Mouse (Mus musculus) cerebellum, adult 18-20 months (tissue): ENCODE measurements around the gene Tob2.

Experiments
- DNase-seq, 2 experiments: peaks; one replicate each; pipeline ENCODE4 v3.0.0; 2021

The Tob2 gene

DNA sequence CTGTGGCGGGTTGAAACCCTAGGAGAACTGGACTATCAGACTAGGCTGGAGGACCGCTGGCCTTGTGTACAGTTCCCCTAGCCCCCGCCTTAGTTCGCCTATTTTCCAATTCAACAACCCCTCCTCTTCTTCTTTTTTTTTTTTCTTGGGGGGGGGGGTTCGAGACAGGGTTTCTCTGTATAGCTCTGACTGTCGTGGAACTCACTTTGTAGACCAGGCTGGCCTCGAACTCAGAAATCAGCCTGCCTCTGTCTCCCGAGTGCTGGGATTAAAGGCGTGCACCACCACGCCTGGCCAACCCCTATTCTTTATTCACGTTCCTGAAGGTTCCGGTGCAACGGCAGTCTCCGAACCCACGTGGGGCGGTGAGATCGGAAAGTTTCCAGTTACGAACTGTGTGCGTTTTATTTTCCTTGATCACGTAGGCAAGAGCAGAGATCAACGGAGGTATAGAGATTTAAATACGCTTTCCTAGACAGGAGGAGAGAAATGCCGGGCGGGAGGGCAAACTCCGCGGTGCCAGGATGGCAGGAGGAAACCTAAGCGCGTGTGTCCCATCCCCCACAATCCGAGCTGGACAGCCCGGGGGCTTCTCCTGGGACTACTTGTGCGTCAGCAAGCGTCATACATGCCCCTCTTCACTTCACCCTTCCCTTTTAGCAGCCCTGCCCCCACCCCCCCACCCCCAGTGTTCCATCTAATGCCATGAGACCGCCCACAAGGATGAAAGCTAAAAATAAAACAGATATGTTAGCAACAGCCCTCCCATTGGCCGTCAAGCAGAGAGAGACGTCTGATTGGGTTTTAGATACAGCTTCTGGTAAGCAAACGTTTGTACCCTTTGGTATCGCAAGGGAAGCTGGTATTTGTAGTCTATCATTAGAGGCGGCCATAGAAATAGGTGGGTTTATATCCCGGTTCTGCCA is 997 bp upstream of the Tob2 start:
- DNase-seq = peak; percentile 88 to 92

DNA sequence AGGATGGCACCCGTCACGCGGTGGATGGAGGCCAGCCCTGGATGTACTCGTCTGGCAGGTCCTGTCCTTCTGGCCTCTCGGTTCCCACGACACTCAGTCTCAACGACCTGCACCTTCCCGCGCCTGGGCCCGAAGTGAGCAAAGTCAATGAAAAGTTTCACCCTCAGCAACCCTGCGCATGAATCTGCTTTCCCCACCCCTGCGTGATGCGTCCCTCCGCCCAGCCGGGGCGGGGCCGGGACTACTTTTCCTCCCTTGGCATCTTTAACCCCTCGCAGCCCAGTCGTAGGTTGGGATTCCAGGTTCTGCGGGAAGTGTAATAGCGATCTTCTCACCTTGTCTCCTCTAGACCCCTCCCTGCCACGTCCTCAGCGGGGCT is 469 bp downstream of the Tob2 start:
- peak; percentile 91 to 96 for DNase-seq

DNA sequence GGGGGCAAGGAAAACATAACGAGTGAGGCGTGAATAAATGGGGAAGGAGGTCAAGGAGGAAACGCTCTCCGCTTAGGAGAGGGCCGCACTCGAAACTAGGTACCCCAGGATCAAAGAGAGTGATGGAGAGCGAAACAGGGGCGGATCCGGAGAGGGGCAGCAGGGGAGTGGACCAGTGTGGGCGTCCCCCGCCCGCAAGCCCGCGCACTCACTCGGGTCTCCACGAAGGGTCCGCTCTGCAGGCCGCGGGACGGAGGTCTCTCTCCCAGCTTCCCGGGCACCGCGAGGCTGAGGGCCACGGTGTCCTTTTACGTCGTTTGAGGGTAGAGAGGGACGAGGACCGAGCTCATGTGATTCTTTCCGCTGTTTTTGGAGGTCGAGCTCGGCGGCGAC is 876 bp downstream of the Tob2 start:
- DNase-seq = no peak

DNA sequence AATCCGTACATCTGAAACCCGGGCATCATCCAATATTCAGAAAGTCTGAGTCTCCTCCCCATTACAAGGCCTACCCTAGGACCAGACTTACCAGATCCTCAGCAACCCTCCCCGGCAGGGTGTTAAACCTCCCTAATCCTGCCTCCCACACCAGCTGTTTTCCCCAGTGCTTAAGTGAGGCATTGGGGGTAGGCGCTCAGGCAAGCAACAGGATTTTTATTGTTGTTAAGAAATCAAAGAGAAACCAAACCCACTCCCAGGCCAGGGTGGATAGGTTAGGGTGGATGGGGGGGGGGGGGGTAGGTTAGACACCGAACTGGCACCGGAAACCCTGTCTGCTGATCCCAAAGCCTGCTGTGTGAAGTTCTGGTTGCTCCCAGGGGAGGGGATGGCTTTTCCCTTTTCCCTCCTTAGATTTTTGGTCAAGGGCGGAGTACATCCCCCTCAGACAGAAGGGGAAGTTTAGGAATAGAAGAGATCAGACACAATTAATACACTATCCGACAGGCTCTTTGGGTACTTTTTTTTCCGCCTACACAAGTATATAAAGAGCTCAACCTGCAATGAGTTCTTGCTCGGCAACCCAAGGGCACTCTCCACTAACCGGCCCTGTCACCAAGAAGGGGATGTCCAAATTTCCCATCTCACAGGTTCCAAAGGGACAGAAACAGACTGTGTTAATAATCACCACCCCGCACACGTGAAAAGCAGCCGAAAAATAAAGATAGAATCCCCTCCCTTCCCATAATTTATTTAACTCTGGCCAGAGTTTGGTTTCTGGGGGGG is 1.5 kb downstream of the Tob2 start:
- peak in 1 of 2 experiments; percentile 47 for DNase-seq

DNA sequence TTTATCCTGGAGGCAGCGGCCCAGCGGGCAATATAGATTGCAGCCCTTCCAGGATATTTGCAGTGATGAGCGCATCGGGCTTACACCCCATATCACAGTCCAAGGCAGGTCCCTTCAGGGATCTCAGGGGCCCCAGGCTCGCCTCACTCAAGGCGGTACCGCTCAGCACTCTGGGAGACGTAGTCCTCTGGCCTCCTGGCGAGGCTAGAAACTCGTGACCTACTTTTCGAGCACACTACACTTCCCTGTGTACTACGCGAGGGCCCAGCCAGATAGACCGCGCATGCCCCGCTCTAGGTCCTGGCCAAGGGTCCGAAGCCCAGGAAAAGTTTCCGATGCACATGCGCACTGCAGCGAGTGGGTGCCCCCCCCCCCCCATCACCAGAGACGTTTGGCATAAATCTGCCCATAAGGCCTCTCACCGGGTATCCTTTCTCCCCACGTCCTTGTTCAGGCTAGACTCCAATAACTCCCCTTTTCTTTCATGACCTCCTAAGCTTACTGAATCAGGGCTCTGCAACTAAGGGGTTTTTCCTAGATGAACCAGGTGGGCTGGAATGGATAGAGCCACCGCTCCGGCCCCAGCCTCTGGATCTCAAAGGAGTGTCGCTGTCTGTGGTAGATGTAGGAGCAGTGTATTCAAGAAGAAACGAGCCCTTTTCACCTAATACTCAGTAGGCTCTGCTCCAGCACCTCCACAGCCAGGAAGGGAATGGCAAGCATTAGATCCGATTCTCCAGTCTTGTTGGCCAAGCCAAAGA is 2.4 kb downstream of the Tob2 start:
- DNase-seq = peak; percentile 91 to 96

DNA sequence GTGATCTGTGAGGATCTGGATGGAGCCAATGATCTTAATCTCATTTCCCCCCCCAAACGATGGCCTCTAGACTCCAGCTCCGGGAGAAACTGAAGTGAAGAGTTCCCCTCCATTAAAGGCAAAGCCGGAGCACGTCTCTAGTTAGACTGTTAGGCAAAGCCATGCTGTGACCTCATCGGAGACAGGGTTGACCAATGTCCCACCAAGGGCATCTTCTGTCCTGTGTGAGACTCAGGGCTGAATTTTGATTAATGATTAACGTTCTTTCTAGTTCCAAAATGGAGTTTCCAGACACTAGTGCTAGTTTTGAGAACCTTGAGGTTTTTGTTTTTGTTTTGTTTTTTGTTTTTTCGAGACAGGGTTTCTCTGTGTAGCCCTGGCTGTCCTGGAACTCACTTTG is 5.5 kb downstream of the Tob2 start:
- no peak for DNase-seq

DNA sequence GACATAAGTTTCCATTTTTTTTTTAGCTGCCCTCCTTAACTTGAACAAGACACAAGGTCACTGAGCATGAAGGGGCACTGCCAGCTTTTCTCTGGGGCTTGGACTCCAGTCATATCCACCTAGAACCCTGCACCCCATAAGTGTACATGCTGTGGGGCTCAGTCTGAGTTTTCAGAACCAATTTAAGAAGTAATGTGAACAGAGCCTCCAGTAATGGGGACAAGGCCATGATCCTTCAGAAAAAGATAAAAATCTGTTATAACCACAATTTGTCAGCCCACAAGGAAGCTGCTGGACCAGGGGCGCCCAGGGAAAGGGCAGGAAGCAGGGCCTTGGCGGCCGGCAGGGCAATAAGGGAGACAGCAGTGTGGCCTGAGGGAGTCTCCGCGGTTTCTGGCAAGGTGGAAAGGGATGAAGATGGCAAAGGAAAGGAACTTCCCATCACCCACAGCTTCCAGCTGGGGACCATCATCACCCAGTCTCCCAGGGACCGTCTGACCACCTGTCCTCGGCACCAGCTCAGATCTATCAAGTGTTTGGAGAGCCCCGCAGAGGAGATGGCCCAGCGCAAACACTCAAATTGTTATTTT is 6.1 kb downstream of the Tob2 start:
- DNase-seq = peak; percentile 52 to 55

DNA sequence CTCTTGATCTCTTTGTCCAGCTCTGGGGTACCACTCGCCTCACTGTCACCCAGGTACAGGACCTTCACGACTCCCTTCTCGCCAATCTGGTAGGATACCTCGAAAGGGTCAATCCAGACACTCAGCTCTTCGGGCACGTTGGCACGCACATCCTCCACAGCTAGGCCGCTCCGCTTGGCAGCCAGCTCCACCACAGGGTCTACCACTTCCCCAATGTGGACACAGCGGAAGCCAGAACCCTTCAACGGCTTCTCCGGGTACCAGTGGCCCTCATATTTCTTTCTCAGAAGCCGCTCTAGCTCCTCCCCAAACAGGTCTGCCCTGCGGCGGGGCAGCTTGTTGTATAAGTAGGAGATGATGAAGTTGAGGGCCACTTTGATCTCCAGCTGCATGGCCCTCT is 7.2 kb downstream of the Tob2 start:
- no peak for DNase-seq

DNA sequence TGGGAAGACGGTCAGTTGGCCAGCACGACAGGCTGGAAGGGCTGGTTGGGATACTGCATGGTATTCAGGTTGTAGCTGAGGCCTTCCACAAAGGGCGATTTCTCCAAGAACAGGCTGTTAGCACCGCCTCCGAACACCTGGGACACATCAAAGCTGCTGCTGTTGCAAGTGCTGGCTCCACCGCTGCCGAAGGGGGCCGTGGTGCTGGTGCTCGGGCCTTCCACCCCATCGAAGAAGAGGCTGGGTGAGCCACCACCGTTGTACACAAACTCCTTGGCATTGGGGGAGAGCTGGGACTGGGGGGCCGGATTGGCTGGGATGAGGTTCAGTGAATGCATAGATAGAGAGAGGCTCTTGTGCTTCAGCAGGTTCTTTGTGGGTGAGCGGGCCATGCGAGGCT is 7.9 kb downstream of the Tob2 start:
- no peak for DNase-seq

DNA sequence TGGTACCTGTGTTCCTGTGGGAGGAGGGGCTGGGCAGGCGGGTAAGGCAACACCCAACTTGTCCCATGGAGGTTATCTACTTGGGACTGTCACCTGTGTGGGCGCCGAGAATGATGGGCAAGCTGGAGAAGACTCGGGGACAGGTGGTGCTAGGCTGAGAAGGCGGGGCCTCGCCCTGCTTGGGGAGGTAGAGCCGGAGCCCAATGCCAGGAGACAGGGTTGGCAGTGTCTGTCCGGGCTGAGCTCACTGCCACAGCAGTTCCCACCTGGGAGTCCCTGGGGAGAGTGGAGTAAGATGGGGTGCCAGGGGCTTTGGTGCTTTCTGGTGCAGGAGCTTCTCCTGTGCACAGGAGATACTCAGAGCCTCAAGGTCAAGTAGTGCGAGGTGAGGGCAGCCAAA is 9.5 kb downstream of the Tob2 start:
- DNase-seq = peak; percentile 76 to 83

DNA sequence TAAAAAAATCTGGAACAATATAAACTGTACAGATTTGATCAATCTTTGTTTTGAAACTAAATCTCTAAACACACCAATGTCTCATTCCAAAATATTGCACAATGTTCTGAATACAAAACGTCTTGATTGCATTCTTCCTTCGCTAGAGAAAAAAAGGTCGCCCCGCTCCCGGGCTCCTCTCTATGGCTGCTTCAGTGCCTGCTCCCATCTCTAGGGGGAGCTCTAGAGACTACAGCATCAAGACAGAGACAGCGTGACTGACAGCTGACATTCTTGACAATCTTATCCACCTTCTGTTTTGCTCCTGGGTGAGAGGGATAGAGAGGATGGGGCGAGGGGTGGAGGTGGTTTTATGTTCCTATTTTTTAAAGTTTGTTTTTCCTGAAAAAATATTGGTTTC is 10.3 kb downstream of the Tob2 start:
- peak; percentile 60 to 64 for DNase-seq

DNA sequence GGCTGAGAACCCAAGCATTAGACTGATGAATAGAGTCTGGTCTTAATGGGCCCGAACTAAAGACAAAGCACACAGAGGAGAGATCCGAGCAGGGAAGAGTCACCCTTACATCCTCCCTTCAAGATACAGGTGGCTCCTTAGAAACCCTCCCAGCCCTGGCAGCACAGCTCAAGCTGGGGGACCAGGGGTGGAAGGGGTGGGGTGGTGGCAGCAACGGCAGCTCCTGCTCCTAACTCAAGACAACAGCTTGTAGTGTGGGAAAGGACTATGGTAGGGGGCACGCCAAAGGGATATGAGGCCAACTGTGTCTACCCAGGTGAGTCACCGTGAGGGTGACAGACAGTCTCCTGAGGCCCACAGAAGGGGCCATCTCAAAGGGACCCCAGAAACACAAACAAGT is 10.7 kb downstream of the Tob2 start:
- no peak for DNase-seq

DNA sequence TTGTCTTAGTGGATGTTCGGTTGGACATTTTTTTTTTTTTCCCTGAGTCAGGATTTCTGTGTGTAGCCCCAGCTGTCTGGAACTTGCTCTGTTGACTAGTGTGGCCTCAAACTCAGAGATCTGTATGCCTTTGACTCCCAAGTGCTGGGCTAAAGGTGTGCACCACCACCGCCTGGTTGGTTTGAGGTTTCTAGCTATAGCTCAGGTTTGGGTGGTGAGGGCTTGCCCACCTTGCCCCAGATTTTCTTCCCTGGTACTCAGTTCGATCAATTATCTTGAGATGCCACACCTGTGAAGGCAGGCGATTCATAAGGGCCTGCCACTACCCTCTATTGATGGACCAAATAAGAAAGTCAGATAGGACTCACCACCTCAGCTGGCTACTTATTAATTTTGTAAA is 11.4 kb downstream of the Tob2 start:
- DNase-seq = no peak

DNA sequence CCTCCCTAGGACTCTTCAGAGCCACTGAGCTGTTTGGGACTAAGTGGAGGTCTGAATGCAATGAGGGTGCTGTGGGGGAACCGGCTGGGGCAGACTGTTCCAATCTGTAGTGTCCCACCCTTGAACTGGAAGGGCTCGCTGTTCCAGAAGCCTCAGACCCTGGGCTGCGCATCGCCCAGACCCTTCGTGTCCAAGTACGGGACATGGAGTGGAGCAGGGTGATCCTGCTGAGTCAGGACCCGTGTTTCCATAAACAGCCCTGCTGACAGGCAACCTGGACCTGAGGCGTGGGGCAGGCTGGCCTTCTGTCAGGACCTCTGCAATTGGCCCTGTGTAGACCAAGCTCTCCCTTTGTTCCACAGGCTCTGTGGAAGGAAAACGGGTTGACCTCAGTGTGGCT is 11.8 kb downstream of the Tob2 start:
- DNase-seq = no peak

DNA sequence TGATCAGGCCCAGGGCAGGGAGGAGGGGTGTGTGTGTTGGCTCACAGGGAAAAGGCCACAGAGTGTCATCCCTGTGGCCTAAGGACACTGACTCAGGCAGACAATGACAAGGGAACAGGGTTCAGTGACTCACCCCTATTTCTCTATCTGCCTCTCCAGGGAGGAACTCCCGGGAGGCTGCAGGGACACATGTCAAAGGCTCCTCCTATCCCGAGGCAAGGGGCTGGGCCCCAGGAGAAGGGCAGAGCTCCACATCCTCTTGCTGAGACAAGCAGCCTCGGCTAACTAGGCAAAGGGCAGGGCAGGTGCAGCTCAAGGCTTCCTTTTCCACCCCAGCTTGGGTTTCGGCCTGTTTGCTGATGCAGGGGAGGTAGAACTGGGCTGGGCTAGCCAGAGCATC is 12.9 kb downstream of the Tob2 start:
- DNase-seq = no peak

DNA sequence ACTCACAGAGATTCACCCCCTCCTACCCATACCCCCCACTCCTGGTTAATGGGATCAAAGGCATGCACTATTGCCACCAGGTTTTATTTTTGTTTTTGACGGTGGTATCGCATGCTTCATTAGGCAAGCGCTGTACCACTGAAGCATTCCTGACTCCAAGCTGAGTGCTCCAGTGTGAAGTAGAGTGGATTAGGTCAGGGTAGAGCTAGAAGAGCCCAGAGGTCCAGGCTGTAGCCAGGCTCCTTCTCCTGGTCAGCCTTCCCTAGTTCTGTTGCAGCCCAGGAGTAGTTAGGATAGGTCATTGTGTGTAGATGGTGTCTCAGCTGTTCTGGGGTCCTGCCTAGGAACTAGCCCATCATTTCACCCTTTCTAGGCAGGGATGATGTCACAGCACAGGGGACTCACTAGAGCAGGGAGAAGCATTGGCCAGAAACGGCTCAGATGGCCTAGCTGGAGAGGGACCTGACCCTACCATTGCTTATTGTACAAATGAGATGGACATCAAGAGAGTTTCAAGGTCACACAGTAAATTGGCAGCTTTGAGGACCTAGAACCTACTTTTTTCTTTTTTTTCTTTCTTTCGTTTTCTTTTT is 13.5 kb downstream of the Tob2 start:
- DNase-seq = no peak

DNA sequence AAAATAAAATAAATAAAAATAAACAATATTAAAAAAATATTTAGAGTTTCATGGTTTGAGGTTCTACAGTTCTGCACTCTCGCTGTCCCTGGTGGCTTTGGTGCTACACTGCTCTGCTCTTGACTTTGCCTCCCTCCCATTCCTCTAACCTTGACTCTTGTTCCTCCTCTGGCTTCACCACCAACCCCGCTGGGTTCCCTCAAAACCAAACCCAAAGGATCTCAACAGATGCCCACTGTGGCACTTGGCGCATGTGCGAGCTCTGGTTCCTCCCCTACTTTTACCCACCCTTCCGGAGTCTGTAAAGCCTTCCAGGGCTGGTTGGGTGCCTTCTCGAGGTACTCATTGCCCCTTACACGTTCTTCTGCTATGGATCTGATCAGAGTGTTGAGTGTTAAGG is 16.3 kb downstream of the Tob2 start:
- no peak for DNase-seq

DNA sequence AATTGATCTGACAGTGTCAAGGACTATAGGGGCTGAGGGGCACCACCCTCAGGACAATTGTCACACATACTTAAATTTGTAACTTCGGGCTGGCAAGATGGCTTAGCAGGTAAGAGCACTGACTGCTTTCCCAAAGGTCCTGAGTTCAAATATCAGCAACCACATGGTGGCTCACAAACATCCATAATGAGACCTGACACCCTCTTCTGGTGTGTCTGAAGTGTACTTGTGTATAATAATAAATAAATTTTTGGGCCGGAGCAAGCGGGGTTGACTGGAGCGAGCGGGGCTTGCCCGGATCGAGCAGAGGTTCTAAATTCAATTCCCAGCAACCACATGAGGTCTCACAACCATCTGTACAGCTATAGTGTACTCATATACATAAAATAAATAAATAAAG is 18.3 kb downstream of the Tob2 start:
- DNase-seq = no peak

DNA sequence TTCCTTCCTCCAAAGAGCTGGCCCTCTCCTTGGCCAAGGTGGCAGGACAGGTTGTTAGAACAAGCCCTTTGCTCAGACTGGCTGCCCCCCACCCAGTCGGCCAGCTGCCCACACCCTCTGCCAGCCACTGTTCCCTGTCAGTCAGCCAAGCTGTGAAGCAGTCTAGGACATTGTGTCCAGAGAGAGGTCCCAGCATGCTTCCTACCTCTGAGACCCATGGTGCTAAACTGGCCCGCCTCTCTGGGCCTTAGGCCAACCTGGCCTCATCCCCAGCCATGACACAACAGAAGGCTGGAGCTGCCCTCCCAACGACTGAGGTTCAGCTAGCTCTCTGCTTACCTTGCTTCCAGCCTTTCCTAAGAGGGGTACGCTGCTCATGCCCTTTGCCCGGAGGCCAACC is 19.0 kb downstream of the Tob2 start:
- DNase-seq = peak; percentile 97 to 98

DNA sequence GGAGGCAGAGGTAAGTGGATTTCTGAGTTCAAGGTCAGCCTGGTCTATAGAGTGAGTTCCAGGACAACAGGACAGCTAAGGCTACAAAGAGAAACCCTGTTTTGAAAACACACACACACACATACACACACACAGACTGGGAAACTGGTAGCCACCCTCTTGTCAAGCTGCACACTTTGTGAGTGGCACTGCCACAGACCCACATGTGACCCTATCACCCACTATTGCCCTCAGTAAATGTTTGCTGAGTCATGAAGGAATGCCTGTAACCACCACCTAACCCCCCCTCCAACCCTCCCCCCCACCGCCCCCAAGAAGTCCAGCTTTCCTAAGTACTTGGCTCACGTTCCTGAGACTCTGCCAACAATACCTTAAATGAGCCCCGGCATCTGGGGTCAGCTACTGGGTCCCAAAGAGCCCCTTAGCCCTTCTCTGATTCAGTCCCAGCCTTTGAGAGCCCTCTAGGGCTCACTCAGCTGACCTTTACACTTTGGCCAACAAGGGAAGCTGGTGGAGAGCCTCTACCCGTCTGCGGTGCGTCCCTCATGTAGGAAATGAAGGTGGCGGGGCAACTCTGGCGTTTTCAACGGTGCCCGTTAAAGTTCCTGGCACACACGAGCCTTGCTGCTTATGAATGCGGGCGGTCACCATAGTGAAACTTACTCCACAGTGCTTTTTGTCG is 19.9 kb downstream of the Tob2 start:
- no peak for DNase-seq

DNA sequence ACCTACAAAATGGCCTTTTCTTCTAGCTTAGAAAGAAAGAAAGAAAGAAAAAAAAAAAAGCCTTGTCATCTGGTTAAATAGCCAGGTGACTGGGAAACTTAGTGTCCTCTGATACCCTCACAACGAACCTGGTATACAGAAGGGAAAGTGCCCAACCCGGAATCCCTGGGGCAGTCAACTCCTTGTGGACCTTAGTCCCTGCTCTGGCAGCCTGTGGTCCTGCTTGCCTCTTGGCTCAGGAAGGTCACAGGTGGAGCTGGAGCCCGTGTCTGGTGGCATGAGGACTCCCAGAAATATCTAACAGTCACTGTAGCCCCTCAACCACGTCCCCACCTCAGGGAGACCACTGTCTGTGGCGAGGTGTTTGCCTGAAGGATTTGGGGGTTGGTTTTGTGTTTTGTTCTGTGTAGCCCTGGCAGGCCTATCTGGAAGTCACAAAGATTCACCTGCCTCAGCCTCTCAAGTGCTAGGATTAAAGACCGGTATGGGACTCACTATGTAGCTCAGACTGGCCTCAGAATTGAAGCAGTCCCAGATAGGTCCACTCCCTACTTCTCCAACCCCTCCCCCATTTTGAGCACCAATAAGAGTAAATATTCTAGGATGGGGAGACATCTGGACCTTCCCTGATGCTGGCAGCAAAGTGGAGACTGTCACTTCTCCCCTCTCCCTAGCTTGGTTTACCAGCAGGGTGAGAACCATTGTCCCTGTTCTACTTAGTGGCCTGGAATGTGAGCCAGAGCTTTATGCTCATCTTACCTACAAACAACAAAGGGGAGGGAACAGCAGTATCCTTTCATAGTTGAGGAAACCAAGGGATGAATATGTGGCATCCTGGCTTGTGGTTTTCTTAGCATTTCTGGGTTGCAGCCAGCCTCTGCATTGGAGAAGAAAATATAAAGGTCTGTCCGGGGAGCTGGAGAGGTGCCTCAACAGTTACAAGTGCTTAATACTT is 21.4 kb downstream of the Tob2 start:
- DNase-seq = peak in 1 of 2 experiments; percentile 54
